Mouse (Mus musculus): ENCODE measurements around the gene Pnn. TPM values are rescaled to one million over a fixed set of nuclear protein-coding genes. Genes with fewer than 3 reads are reported as not detected.

Pnn gene
- polyA plus RNA-seq, 1 experiment from 2014 or later = 89.5 TPM

DNA sequence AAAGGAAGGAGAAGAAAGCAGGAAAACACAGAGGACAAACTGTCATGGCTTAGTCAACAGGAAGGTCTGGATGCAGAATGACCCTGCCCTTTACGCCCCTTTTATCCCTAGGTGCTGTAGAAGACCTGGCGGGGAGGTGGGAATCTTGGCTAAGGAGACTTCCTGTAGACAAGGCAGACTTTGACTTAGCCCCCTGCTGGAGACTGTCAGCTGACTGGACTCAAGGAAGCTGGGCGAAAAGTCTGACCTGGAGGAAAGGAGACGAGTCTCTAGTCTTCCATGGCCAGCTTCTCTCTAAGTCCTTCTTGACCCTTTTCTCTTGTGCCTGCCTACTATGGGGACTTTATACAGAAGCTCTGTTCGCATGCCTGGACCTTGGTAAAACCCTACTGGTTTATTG, 17.8 kb downstream of the Pnn start:
- WGBS = 66% methylated on average over 5 of the region's 5 CpGs
- Histone ChIP-seq H3K4me3 (no peak overlapping the region), H3K27me3 (ENCODE audit: insufficient read depth, poor library complexity, severe bottlenecking) (no peaks in the 10 kb centered on the region)

DNA sequence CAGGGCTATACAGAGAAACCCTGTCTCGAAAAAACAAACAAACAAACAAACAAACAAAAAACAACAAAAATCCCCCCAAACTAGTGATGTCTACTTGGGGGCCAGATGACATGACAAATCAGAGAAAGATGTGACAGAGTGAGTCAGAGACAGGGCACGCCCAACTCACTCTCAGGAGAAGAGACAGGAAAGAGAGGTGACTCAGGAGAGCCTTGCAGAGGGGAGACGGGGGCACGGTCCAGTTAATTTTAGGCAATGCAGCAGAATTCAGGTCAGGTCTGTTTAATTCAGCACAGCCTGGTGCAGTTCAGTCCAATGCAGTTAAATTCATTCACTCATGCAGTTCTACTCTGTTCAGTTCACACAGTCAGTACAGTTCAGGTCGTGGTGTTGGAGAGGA, 19.5 kb downstream of the Pnn start:
- 79% methylated on average over 5 of the region's 5 CpGs for WGBS
- no peak overlapping the region for H3K27ac ChIP-seq
- no peaks in the 10 kb centered on the region for H3K4me1 ChIP-seq
- H3K9me3 ChIP-seq = no peaks in the 10 kb centered on the region
- no peaks in the 10 kb centered on the region for H3K27me3 ChIP-seq (ENCODE audit: insufficient read depth, poor library complexity, severe bottlenecking)
- no peak overlapping the region for H3K4me3 ChIP-seq
- no peaks in the 10 kb centered on the region for H3K36me3 ChIP-seq
- peak; percentile 17 for DNase-seq (ENCODE audit: low spot score)

More for the DNA sequence above, 17.8 kb downstream of the Pnn start:
- Histone ChIP-seq H3K27ac (no peak overlapping the region), H3K4me1 (no peaks in the 10 kb centered on the region), H3K36me3 (no peaks in the 10 kb centered on the region), H3K9me3 (no peaks in the 10 kb centered on the region)
- DNase-seq (ENCODE audit: low spot score) = peak; percentile 65

DNA sequence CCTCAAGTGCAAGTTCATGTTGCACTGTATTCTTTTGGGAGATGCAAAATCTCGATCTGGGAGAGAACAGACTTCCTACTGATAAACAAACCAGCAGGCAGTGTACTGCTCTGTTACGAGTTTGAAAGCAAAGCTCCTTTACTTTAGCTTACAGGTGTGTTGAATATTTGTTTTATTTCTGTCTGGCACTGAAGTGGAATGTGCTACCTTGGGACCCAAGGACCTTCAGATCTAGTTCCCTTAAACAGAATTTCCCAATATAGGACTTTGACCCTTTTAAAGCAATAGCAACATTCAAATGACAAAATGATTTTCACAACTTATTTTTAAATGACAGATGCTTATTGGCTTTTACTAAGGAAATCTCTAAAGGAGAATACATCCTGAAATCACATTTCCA, 26.9 kb downstream of the Pnn start:
- Histone ChIP-seq H3K36me3 (no peaks in the 10 kb centered on the region), H3K4me3 (no peak overlapping the region), H3K4me1 (no peaks in the 10 kb centered on the region), H3K27me3 (ENCODE audit: insufficient read depth, poor library complexity, severe bottlenecking) (no peaks in the 10 kb centered on the region), H3K27ac (no peak overlapping the region), H3K9me3 (no peaks in the 10 kb centered on the region)
- WGBS = 46% methylated on average over 2 of the region's 2 CpGs
- no peak for DNase-seq (ENCODE audit: low spot score)

- no peaks in the 10 kb centered on the region for H3K36me3 ChIP-seq
- no peak within 1 kb of the TSS for H3K4me3 ChIP-seq
- no peak for DNase-seq (ENCODE audit: low spot score)
- WGBS = 80% methylated on average over 19 of the region's 19 CpGs
- H3K27ac ChIP-seq = no peak within 1 kb of the TSS
- no peaks in the 10 kb centered on the region for H3K4me1 ChIP-seq
- H3K27me3 ChIP-seq (ENCODE audit: insufficient read depth, poor library complexity, severe bottlenecking) = no peaks in the 10 kb centered on the region
- no peaks in the 10 kb centered on the region for H3K9me3 ChIP-seq
Measured at GRCm38 (mm10) chr12:59095104-59096025, 28.7 kb downstream of the Pnn start, which contains the start of gene Mia2. Gene Mia2 (plus strand): TSS chr12:59095799.

- 50% methylated on average over 5 of the region's 5 CpGs for WGBS
- H3K27me3 ChIP-seq (ENCODE audit: insufficient read depth, poor library complexity, severe bottlenecking) = no peaks in the 10 kb centered on the region
- no peaks in the 10 kb centered on the region for H3K9me3 ChIP-seq
- H3K4me1 ChIP-seq = no peaks in the 10 kb centered on the region
- no peaks in the 10 kb centered on the region for H3K36me3 ChIP-seq
- no peak overlapping the region for H3K4me3 ChIP-seq
- no peak for DNase-seq (ENCODE audit: low spot score)
- H3K27ac ChIP-seq = no peak overlapping the region
Measured at GRCm38 (mm10) chr12:59104771-59105170, 38.1 kb downstream of the Pnn start.

DNA sequence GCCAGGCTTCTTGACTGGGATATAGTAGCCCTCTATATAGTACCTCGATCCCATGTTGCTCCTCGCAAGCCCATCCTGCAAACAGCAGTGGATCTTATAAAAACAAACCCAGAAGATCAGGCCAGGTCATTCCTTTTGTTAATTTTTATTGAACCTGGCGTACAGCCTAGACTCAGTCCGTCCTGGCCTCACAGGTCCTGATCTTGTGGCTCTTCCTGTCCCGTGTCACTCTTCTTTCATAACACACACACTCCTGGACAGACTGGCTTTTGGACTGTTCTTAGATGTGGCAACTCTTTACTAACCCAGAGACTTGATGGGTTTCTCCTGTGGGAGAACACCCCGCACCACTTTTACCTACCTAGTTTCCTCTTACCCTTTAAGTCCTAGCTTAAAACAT, 39.2 kb downstream of the Pnn start:
- WGBS = 84% methylated on average over 6 of the region's 6 CpGs
- peak; percentile 33 for DNase-seq (ENCODE audit: low spot score)
- Histone ChIP-seq H3K27me3 (ENCODE audit: insufficient read depth, poor library complexity, severe bottlenecking) (no peaks in the 10 kb centered on the region), H3K36me3 (no peaks in the 10 kb centered on the region), H3K9me3 (no peaks in the 10 kb centered on the region), H3K4me3 (no peak overlapping the region), H3K27ac (no peak overlapping the region), H3K4me1 (no peaks in the 10 kb centered on the region)

DNA sequence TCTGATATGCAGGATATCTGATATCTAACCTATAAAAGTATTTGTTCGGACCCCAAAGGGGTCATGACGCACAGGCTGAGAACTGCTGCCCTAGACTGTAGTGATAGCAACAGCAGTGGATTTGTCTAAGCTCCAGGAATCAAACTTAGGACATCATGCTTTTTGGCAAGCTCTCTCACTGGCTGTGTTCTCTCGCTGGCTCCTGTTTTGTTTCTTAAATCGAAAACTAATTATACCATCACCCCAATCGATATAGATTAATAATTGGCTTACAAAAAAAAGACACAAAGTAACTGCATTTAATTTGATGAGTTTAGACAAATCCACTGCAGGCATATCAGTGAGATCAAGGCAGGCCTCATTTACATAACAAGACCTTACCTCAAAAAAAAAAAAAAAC, 39.8 kb downstream of the Pnn start:
- WGBS = 85% methylated on average over 5 of the region's 5 CpGs
- Histone ChIP-seq H3K4me1 (no peaks in the 10 kb centered on the region), H3K9me3 (no peaks in the 10 kb centered on the region), H3K27me3 (ENCODE audit: insufficient read depth, poor library complexity, severe bottlenecking) (no peaks in the 10 kb centered on the region), H3K36me3 (no peaks in the 10 kb centered on the region), H3K27ac (no peak overlapping the region), H3K4me3 (no peak overlapping the region)
- no peak for DNase-seq (ENCODE audit: low spot score)

- Histone ChIP-seq H3K4me1 (no peaks in the 10 kb centered on the region), H3K4me3 (no peak overlapping the region), H3K27ac (no peak overlapping the region), H3K36me3 (no peaks in the 10 kb centered on the region), H3K27me3 (ENCODE audit: insufficient read depth, poor library complexity, severe bottlenecking) (no peaks in the 10 kb centered on the region), H3K9me3 (no peaks in the 10 kb centered on the region)
- peak; percentile 52 for DNase-seq (ENCODE audit: low spot score)
- WGBS = 80% methylated on average over 4 of the region's 4 CpGs
Measured at GRCm38 (mm10) chr12:59107926-59108325, 41.2 kb downstream of the Pnn start.

DNA sequence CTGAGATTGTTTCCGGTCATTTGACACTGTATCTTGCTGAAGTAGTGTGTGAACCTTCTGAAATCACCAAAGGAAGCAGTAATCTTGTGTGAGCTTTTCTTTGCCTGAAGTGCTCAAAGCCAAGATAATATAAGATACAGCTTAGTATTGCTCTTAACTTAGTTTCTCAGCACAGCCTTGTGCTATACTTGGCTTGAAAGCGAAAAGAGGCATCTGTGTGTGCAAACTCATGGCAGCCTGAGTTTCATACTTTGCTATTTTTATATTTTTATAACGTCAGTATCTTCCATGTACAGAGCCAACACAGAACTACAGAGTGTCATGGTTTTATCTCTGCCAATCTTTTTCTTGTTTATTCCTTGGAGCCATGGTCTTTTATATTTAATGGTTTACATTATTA, 50.5 kb downstream of the Pnn start:
- no peaks in the 10 kb centered on the region for H3K36me3 ChIP-seq
- H3K4me1 ChIP-seq = no peaks in the 10 kb centered on the region
- H3K4me3 ChIP-seq = no peak overlapping the region
- no peaks in the 10 kb centered on the region for H3K27me3 ChIP-seq (ENCODE audit: insufficient read depth, poor library complexity, severe bottlenecking)
- DNase-seq (ENCODE audit: low spot score) = no peak
- H3K9me3 ChIP-seq = no peaks in the 10 kb centered on the region
- no peak overlapping the region for H3K27ac ChIP-seq
- WGBS = 70% methylated on average over 3 of the region's 3 CpGs

Other genes with a start within 250 kb of the Pnn start
- 77.3 and 84.6 TPM in 2 replicates for gene Sec23a, start 54.9 kb upstream of the Pnn start, polyA plus RNA-seq (2016; fragmentation: Nextera tagmentation; extraction: Ambion mirVana)
- gene Gemin2, start 53.5 kb upstream of the Pnn start, polyA plus RNA-seq (2016; fragmentation: Nextera tagmentation; extraction: Ambion mirVana) = 30.1 and 35.6 TPM in 2 replicates
- 75.5 and 82.4 TPM in 2 replicates for gene Trappc6b, start 5.4 kb upstream of the Pnn start, polyA plus RNA-seq (2016; fragmentation: Nextera tagmentation; extraction: Ambion mirVana)
- 38.0 and 50.8 TPM in 2 replicates for gene Mia2, start 28.9 kb downstream of the Pnn start, polyA plus RNA-seq (2016; fragmentation: Nextera tagmentation; extraction: Ambion mirVana)
- 3.9 and 6.1 TPM in 2 replicates for gene Fbxo33, start 152.8 kb downstream of the Pnn start, polyA plus RNA-seq (2016; fragmentation: Nextera tagmentation; extraction: Ambion mirVana)

Measured in heart, embryonic 10.5 days (tissue).